Mouse (Mus musculus) CH12.LX (cell line): ENCODE results near the gene Dnajc6. TPM values are rescaled to one million over a fixed set of nuclear protein-coding genes. Genes with fewer than 3 reads are reported as not detected.

ENCODE experiments used
- DNase-seq: peaks from one replicate; pipeline ENCODE4 v3.0.0-alpha.2; 2013; ENCODE audit errors: extremely low read depth
- H3K27ac ChIP-seq: 2 replicates; pipeline ENCODE4 v1.5.1; 2012; ENCODE audit warnings: low read depth, mild to moderate bottlenecking, control low read depth, moderate library complexity; ENCODE audit not compliant: insufficient read depth
- H3K27me3 ChIP-seq: replicated peaks from 2 replicates; pipeline ENCODE3; 2012; ENCODE audit warnings: inconsistent platforms
- H3K36me3 ChIP-seq, 2 experiments: replicated peaks in 1 of 2; 2 replicates each; pipeline versions ENCODE3 to v1.6.1; 2012; ENCODE audit warnings: inconsistent platforms in 1 of 2, low read length in 1 of 2, mild to moderate bottlenecking in 1 of 2, mixed read lengths in 1 of 2, moderate library complexity in 1 of 2; ENCODE audit not compliant: control insufficient read depth in 1 of 2, insufficient read depth in 1 of 2
- H3K4me1 ChIP-seq, 2 experiments: 2 replicates each; pipeline ENCODE4 v1.6.1; 2012; ENCODE audit warnings: inconsistent platforms in 1 of 2, moderate library complexity in 1 of 2; ENCODE audit not compliant: insufficient read depth in 2 of 2, control insufficient read depth in 1 of 2
- H3K4me2 ChIP-seq: 2 replicates; pipeline ENCODE4 v1.6.1; 2012; ENCODE audit warnings: low read depth, mild to moderate bottlenecking, control low read depth; ENCODE audit not compliant: poor library complexity, insufficient read depth, severe bottlenecking
- H3K4me3 ChIP-seq, 3 experiments: fragments of 150-350 bp in 1 of 3; sonication (generic) in 1 of 3; replicated peaks in 1 of 3; 2 replicates each; pipeline versions ENCODE3 to v1.5.1; 2011 to 2012; ENCODE audit warnings: low read depth in 2 of 3, low read length in 2 of 3, mild to moderate bottlenecking in 2 of 3, moderate library complexity in 2 of 3, control low read depth in 1 of 3, improper control_type of control experiment in 1 of 3, inconsistent platforms in 1 of 3, mixed read lengths in 1 of 3; ENCODE audit not compliant: poor library complexity in 1 of 3
- H3K79me2 ChIP-seq: replicated peaks from 2 replicates; pipeline ENCODE4 v1.6.1; 2012; ENCODE audit warnings: mild to moderate bottlenecking, moderate library complexity; ENCODE audit not compliant: control insufficient read depth, poor library complexity, insufficient read depth, severe bottlenecking; ENCODE audit errors: extremely low read depth
- H3K9ac ChIP-seq: 2 replicates; pipeline ENCODE4 v1.6.1; 2012; ENCODE audit warnings: low read depth, mild to moderate bottlenecking, control low read depth, moderate library complexity; ENCODE audit not compliant: insufficient read depth
- H3K9me3 ChIP-seq: replicated peaks from 2 replicates; pipeline ENCODE3; 2012; ENCODE audit warnings: low read length, inconsistent platforms, mixed read lengths
- BHLHE40 ChIP-seq: IDR thresholded peaks from 2 replicates; pipeline ENCODE4 v1.6.1; 2011; ENCODE audit warnings: mild to moderate bottlenecking, low read depth, low read length, improper control_type of control experiment
- CHD2 ChIP-seq: IDR thresholded peaks from 2 replicates; pipeline ENCODE4 v1.6.1; 2011; ENCODE audit warnings: low read length, improper control_type of control experiment
- E2F4 ChIP-seq: IDR thresholded peaks from 2 replicates; pipeline ENCODE4 v1.6.1; 2011; ENCODE audit warnings: low read depth, low read length, improper control_type of control experiment; ENCODE audit not compliant: insufficient replicate concordance
- ELF1 ChIP-seq: IDR thresholded peaks from 2 replicates; pipeline ENCODE4 v1.6.1; 2014; ENCODE audit warnings: low read depth, mild to moderate bottlenecking, inconsistent platforms, low read length, improper control_type of control experiment
- EP300 ChIP-seq: IDR thresholded peaks from 2 replicates; pipeline ENCODE4 v1.6.1; 2011; ENCODE audit warnings: low read length, improper control_type of control experiment
- GABPA ChIP-seq: IDR thresholded peaks from 2 replicates; pipeline ENCODE4 v1.6.1; 2012; ENCODE audit warnings: low read depth, low read length, improper control_type of control experiment, inconsistent platforms; ENCODE audit not compliant: insufficient replicate concordance
- HCFC1 ChIP-seq: IDR thresholded peaks from 2 replicates; pipeline ENCODE4 v1.6.1; 2012; ENCODE audit warnings: low read depth, mild to moderate bottlenecking, inconsistent platforms, low read length, improper control_type of control experiment
- IRF4 ChIP-seq: IDR thresholded peaks from 2 replicates; pipeline ENCODE4 v1.6.1; 2014; ENCODE audit warnings: low read depth, mild to moderate bottlenecking, inconsistent platforms, low read length, improper control_type of control experiment
- JUN ChIP-seq: IDR thresholded peaks from 2 replicates; pipeline ENCODE4 v1.6.1; 2011; ENCODE audit warnings: low read depth, mild to moderate bottlenecking, low read length, improper control_type of control experiment, moderate library complexity; ENCODE audit not compliant: insufficient read depth
- KAT2A ChIP-seq: IDR thresholded peaks from 2 replicates; pipeline ENCODE4 v1.6.1; 2012; ENCODE audit warnings: low read length, improper control_type of control experiment, inconsistent platforms; ENCODE audit not compliant: insufficient replicate concordance
- MAFK ChIP-seq: IDR thresholded peaks from 2 replicates; pipeline ENCODE4 v1.6.1; 2011; ENCODE audit warnings: low read length, improper control_type of control experiment; ENCODE audit not compliant: insufficient replicate concordance
- MAX ChIP-seq: IDR thresholded peaks from 2 replicates; pipeline ENCODE4 v1.6.1; 2011; ENCODE audit warnings: low read length, improper control_type of control experiment
- MAZ ChIP-seq: IDR thresholded peaks from 2 replicates; pipeline ENCODE4 v1.6.1; 2012; ENCODE audit warnings: low read depth, mild to moderate bottlenecking, inconsistent platforms, low read length, improper control_type of control experiment, moderate library complexity
- NELFE ChIP-seq: IDR thresholded peaks from 2 replicates; pipeline ENCODE4 v1.6.1; 2011; ENCODE audit warnings: low read depth, low read length, improper control_type of control experiment
- NRF1 ChIP-seq: IDR thresholded peaks from 2 replicates; pipeline ENCODE4 v1.6.1; 2014; ENCODE audit warnings: low read depth, mild to moderate bottlenecking, inconsistent platforms, low read length, improper control_type of control experiment, moderate library complexity
- PAX5 ChIP-seq: IDR thresholded peaks from 2 replicates; pipeline ENCODE4 v1.6.1; 2012; ENCODE audit warnings: low read length, inconsistent platforms, mixed read lengths
- POLR2AphosphoS2 ChIP-seq: IDR thresholded peaks from 2 replicates; pipeline ENCODE4 v1.6.1; 2011; ENCODE audit warnings: low read depth, low read length, improper control_type of control experiment
- RAD21 ChIP-seq: IDR thresholded peaks from 2 replicates; pipeline ENCODE4 v1.6.1; 2011; ENCODE audit warnings: low read depth, mild to moderate bottlenecking, low read length, improper control_type of control experiment, moderate library complexity
- RCOR1 ChIP-seq: conservative IDR thresholded peaks from 2 replicates; pipeline ENCODE4 v1.6.1; 2012; ENCODE audit warnings: low read depth, mild to moderate bottlenecking, inconsistent platforms, low read length, improper control_type of control experiment
- SIN3A ChIP-seq: IDR thresholded peaks from 2 replicates; pipeline ENCODE4 v1.6.1; 2012; ENCODE audit warnings: low read length, improper control_type of control experiment, inconsistent platforms
- TBP ChIP-seq: conservative IDR thresholded peaks from 2 replicates; pipeline ENCODE4 v1.6.1; 2011; ENCODE audit warnings: low read depth, low read length, improper control_type of control experiment
- TCF12 ChIP-seq: IDR thresholded peaks from 2 replicates; pipeline ENCODE4 v1.6.1; 2014; ENCODE audit warnings: low read depth, mild to moderate bottlenecking, inconsistent platforms, low read length, improper control_type of control experiment
- UBTF ChIP-seq: IDR thresholded peaks from 2 replicates; pipeline ENCODE4 v1.6.1; 2012; ENCODE audit warnings: low read depth, mild to moderate bottlenecking, inconsistent platforms, low read length, improper control_type of control experiment, moderate library complexity
- USF2 ChIP-seq: conservative IDR thresholded peaks from 2 replicates; pipeline ENCODE4 v1.6.1; 2011; ENCODE audit warnings: low read depth, low read length, improper control_type of control experiment
- ZKSCAN1 ChIP-seq: IDR thresholded peaks from 2 replicates; pipeline ENCODE4 v1.6.1; 2012; ENCODE audit warnings: low read depth, inconsistent platforms, low read length, improper control_type of control experiment, borderline replicate concordance
- ZMIZ1 ChIP-seq: IDR thresholded peaks from 2 replicates; pipeline ENCODE4 v1.6.1; 2012; ENCODE audit warnings: low read depth, mild to moderate bottlenecking, inconsistent platforms, low read length, improper control_type of control experiment
- ZNF384 ChIP-seq: IDR thresholded peaks from 2 replicates; pipeline ENCODE4 v1.6.1; 2012; ENCODE audit warnings: low read depth, low read length, improper control_type of control experiment, inconsistent platforms
- dilution Hi-C: fragments of 300-500 bp; cut with MboI; formaldehyde crosslinking; loops from 2 replicates; pipeline ENCODE4 v1.14.3; 2020; ENCODE audit warnings: low sequenced_read_pairs; ENCODE audit not compliant: extremely low pct_unique_long_range_greater_than_20kb, extremely low pct_ligation_motif_present
- in situ Hi-C: fragments of 300-500 bp; cut with MboI; formaldehyde crosslinking; loops from 3 replicates; pipeline ENCODE4 v1.14.3; 2019; ENCODE audit warnings: low sequenced_read_pairs, low pct_ligation_motif_present, low pct_unique_long_range_greater_than_20kb, mixed read lengths
- polyA plus RNA-seq: library from polyadenylated mRNA; unstranded; fragments of >175 nt; gene quantifications from 2 replicates; pipeline ENCODE4 v1.2.1, GENCODE M21; 2012; ENCODE audit warnings: low read depth; ENCODE audit not compliant: insufficient read length
- total RNA-seq, 2 experiments: library from RNA; depleted of rRNA; stranded (reverse); fragments of 300-350 nt in 1 of 2; fragments of >200 nt in 1 of 2; gene quantifications; 2 replicates each; pipeline ENCODE4 v1.2.3; 2012 to 2014

Gene Dnajc6
- total and polyA plus RNA-seq, 3 experiments, result not detected

- in situ Hi-C loops (no loop called here), dilution Hi-C loops (no loop called here)
- Histone ChIP-seq H3K4me3 (no peak overlapping the region), H3K9ac (no peak overlapping the region), H3K9me3 (no peaks in the 10 kb centered on the region), H3K4me1 (no peaks in the 10 kb centered on the region), H3K4me2 (no peak overlapping the region), H3K27me3 (no peaks in the 10 kb centered on the region), H3K36me3 (no peaks in the 10 kb centered on the region), H3K27ac (no peak overlapping the region), H3K79me2 (no peaks in the 10 kb centered on the region)
- no peak for DNase-seq
- no peak for TF ChIP-seq ZKSCAN1
- TF ChIP-seq MAFK, result no peak
- TF ChIP-seq MAZ, result no peak
- TF ChIP-seq RCOR1, result no peak
- no peak for TF ChIP-seq ZNF384
- no peak for TF ChIP-seq SIN3A
- TF ChIP-seq ZMIZ1, result no peak
- no peak for TF ChIP-seq NRF1
- TF ChIP-seq EP300, result no peak
- TF ChIP-seq HCFC1, result no peak
- TF ChIP-seq TBP, result no peak
- no peak for TF ChIP-seq NELFE
- no peak for TF ChIP-seq JUN
- no peak for TF ChIP-seq RAD21
- TF ChIP-seq PAX5, result no peak
- TF ChIP-seq KAT2A, result no peak
- no peak for TF ChIP-seq USF2
- TF ChIP-seq MAX, result no peak
- no peak for TF ChIP-seq E2F4
These were observed 44.1 kb downstream of the Dnajc6 start for GRCm38 (mm10) chr4:101540516-101540915.

GRCm38 (mm10) chr4:101549958-101550591 lies 53.6 kb downstream of the Dnajc6 start:
- no peaks in the 10 kb centered on the region for H3K4me1 ChIP-seq
- TF ChIP-seq USF2, result no peak
- TF ChIP-seq ELF1, result no peak
- no peak for TF ChIP-seq IRF4
- no peak for TF ChIP-seq MAFK
- TF ChIP-seq HCFC1, result no peak
- TF ChIP-seq TCF12, result no peak
- TF ChIP-seq BHLHE40, result no peak
- no peak for TF ChIP-seq NRF1
- TF ChIP-seq UBTF, result no peak
- TF ChIP-seq POLR2AphosphoS2, result no peak
- TF ChIP-seq GABPA, result no peak
- TF ChIP-seq MAX, result no peak
- TF ChIP-seq KAT2A, result no peak
- no peak for TF ChIP-seq RAD21
- TF ChIP-seq CHD2, result no peak
- H3K79me2 ChIP-seq, result no peaks in the 10 kb centered on the region
- H3K4me3 ChIP-seq, result no peak overlapping the region
- no peak for DNase-seq
- no peak overlapping the region for H3K27ac ChIP-seq
- H3K27me3 ChIP-seq, result no peaks in the 10 kb centered on the region
- dilution Hi-C loops, result no loop called here
- in situ Hi-C loops, result no loop called here
- H3K9me3 ChIP-seq, result no peaks in the 10 kb centered on the region
- no peaks in the 10 kb centered on the region for H3K36me3 ChIP-seq
- H3K4me2 ChIP-seq, result no peak overlapping the region
- H3K9ac ChIP-seq, result no peak overlapping the region
